Mouse (Mus musculus): ENCODE measurements around the gene Ddx18. TPM values are rescaled to one million over a fixed set of nuclear protein-coding genes. Genes with fewer than 3 reads are reported as not detected.

Gene Ddx18
- polyA plus RNA-seq (2012; fragmentation: generic; extraction: Trizol), result 10 to 100 TPM; 20.5 to 26.8 TPM

GRCm38 (mm10) chr1:121567521-121568489 is at the start of gene Ddx18:
Ddx18 (minus strand) TSS chr1:121567989.

GRCm38 (mm10) chr1:121528399-121528720 is 39.4 kb downstream of the Ddx18 start, which contains the start of gene Htr5b:
Htr5b (minus strand) TSS chr1:121528465.

Other genes with a start within 250 kb of the Ddx18 start
- 10 to 100 TPM in 1 of 2 experiments, 1 to 10 TPM in 1; 3.5 to 42.7 TPM for gene Insig2, start 235.4 kb downstream of the Ddx18 start, polyA plus RNA-seq (2012; fragmentation: generic; extraction: Trizol)
- gene Ccdc93, start 136.9 kb downstream of the Ddx18 start, polyA plus RNA-seq (2012; fragmentation: generic; extraction: Trizol), result 1 to 10 TPM; 3.9 to 8.3 TPM
- not detected for gene Htr5b, start 39.5 kb downstream of the Ddx18 start, polyA plus RNA-seq (2012; fragmentation: generic; extraction: Trizol)

Data from C3H10T1/2 (cell line).